Mouse (Mus musculus) adrenal gland (tissue): ENCODE data around the gene Cdk14.

ENCODE experiments used
- intact Hi-C: fragments of 180-260 bp; cut with DNase I; formaldehyde crosslinking; loops from one replicate; pipeline ENCODE4 v1.15.1; 2025
- long read RNA-seq, 2 experiments: library from polyadenylated mRNA; unstranded; transcript quantifications; one replicate each; pipeline ENCODE4 v2.0.0; 2020; ENCODE audit warnings: borderline replicate concordance in 1 of 2; ENCODE audit not compliant: insufficient replicate concordance in 1 of 2

Cdk14 gene
- long read RNA-seq, experiment 1, full-length matches to known transcripts: 1 of 3 reads
- long read RNA-seq, experiment 1, partial matches to known transcripts: 0 of 3 reads
- long read RNA-seq, experiment 1, other reads (novel, unspliced or antisense): 2 of 3 reads
- long read RNA-seq, experiment 2, partial matches to known transcripts: 0 of 3 reads
- long read RNA-seq, experiment 2, other reads (novel, unspliced or antisense): 2 of 3 reads

DNA sequence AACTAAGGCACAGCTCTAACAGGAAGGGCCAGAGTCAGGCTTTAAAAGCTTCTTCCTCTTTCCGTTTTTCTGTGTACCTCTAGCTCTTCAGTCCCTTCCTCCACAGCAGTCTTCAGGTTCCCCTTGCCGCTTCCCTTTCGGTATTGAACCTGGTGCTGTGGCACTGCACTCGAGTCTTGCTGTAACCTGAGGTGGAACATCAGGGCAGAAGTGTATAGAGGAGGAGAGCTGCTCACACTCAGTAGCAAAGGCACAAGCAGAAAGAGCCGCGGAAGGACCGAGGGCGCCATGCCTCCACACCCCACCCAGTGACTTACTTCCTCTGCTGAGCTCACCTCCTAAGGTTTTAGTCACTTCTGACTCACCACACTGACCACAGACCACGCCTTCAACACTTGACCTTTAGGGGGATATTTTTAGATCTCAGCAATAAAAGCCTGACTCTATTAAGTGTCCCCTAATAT lies at the start of gene Cdk14:
Gene Cdk14, minus strand, starts transcription at position 321 of the 464 bp plus-strand sequence.
- intact Hi-C loops: no loop called here

DNA sequence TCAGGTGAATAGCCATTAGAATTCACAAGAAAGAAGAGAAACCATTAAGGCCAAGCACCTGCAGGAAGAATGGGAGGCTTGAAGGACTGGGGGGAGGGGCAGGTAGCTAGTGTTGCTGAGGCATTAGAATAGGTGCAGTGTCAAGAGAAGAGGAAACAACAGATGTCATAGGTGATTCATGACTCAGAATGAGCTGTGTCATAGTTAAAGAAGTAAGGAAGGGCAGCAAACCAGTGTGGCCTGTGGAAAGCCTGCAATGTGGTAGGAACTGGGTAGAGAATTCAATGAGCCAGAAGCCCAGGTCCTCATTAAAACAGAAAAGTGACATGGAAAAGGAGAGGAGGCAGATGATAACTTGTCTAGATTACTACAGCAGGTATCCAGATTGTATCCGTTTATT lies 45.1 kb upstream of the Cdk14 start:
- intact Hi-C loops: no loop called here

- intact Hi-C loops: no loop called here
Measured at GRCm38 (mm10) chr5:5431746-5432438, 11.8 kb upstream of the Cdk14 start.

DNA sequence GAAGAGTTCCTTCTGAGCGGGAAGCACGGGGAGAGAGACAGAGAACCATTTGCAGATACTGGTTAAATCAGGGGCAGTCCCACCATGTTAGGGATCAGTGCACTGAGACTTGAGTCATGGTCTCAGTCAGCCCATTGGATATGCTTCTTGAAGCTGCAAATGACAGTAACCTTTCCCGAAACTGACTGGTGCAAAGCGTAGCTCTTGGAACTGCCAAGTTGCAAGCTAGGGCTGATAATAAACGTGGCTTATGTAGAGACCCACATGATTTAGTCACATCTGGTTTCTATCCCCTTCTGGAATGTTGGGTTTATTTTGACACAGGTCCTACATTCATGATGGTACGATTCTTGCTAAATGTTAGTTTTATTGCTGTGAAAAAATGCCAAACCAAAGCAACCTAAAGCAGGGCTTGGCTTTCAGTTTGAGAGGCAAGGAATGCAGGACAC lies 3.6 kb upstream of the Cdk14 start:
- intact Hi-C loops: no loop called here

GRCm38 (mm10) chr5:5423081-5423480 lies 3.0 kb upstream of the Cdk14 start:
- intact Hi-C loops: no loop called here

GRCm38 (mm10) chr5:5421439-5421838 lies 1.3 kb upstream of the Cdk14 start:
- intact Hi-C loops: no loop called here

- intact Hi-C loops: no loop called here
Measured at GRCm38 (mm10) chr5:5419253-5419652, 859 bp downstream of the Cdk14 start.

DNA sequence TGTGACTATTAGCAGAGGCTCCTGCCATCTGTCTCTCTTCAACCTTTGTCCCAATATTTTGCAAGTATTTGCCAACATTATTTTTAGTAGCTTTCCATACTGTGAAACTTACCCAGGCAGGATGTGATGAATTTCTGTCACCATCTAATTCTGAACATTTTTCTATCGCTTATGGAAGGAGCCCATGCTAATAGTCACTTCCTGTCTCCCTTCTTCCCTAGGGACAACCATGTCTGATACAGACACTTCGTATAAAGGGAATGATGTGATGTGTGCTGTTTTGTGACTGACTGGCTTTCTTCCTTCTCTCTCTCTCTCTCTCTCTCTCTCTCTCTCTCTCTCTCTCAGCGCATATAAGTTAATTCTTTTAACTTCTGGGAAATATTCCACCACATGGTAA lies 5.3 kb downstream of the Cdk14 start:
- intact Hi-C loops: no loop called here

DNA sequence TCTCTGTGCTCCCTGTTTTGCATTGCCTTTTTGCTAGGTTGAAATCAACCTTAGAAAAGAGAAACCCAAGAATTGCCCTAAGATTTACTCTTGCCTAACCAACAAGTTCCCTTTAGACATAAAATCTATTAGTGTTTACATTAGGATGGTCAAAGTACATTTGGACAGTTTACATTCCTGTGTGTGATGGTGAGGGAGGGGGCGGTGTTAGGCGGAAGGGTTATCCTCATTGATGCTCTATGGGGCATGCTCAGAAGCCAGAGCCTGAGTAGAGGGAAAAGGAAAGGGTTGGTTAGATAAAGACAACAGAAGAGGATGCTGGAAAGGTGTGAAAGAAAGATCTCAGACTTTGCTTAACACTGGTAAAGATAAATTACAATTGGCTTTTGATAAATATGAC lies 8.2 kb downstream of the Cdk14 start:
- intact Hi-C loops: no loop called here

GRCm38 (mm10) chr5:5401986-5402385 lies 18.1 kb downstream of the Cdk14 start:
- intact Hi-C loops: no loop called here

GRCm38 (mm10) chr5:5392786-5393185 lies 27.3 kb downstream of the Cdk14 start:
- intact Hi-C loops: no loop called here

GRCm38 (mm10) chr5:5380731-5381718 lies 39.1 kb downstream of the Cdk14 start:
- intact Hi-C loops: no loop called here

DNA sequence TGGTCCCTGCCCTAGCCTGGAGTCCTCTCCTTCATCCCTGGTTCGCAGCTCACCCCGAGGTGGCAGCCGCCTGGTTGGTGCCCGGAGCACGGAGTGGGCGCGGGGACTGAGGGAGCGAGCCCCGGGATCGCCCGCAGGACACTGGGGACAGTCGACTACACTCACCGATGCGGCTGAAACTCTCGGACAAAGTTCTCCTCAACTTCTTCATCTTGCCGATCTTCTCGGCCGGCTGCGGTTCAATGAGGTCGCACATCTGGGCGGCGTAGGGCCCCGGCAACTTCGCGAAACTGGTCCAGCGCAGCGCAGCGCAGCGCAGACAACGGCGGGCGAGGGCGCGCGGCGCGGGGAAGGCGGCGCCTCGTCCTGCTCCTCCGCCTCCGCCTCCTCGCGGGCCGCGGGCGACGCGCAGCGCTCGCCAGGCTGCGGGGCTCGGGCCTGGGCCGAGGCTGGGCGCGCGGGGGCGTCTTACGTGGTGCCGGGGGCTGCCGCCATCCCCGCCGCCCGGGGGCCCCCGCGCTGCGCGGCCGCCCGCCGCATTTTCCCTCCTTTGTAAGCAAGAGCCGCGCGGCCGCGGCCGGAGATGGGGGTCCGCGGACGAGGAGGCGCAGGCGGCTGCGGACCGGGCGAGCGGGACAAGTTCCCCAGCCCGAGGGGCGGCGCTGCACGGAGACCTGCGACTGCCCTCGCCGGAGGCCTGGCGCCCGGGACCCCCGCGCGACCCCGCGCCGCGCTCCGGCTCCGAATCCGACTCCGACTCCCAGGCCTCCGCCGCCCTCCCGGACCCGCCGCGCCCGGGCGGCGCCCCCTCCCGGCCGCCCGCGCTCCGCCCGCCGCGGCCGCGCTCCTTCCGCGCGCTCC lies 40.0 kb downstream of the Cdk14 start:
- intact Hi-C loops: no loop called here

DNA sequence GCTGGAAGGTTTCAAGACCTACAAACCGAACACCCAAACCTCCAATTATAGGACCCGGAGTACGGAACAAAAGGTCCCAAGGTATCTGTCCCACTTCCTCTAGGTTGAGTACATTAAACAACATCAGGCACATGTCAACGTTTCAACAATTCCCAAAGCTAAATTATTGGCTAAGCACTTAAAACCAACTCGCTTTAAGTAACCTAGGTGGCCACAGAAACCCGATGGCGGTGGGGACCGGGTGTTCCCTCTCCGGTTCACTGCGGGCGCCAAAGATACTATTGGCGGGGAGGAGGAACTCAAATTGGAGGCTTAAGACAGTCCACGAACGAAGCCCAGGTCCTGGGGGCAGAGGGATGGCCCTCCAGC lies 40.6 kb downstream of the Cdk14 start:
- intact Hi-C loops: no loop called here

DNA sequence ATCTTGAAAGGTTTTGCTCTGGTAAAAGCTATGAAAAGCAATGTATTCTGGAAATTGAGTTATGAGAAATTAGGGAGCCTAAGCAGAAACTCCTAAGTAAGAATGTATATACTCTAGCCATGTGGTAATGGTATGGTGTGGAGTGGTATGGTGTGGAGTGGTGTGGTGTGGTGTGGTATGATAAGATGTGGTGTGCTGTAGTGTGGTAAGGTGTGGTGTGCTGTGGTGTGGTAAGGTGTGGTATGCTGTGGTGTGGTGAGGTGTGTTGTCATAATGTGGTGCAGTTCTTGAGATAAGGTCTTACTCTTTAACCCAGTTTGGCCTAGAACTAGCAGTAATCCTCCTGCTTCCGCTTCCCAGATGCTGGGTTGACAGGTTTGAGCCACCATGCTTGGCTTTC lies 45.7 kb downstream of the Cdk14 start:
- intact Hi-C loops: no loop called here

DNA sequence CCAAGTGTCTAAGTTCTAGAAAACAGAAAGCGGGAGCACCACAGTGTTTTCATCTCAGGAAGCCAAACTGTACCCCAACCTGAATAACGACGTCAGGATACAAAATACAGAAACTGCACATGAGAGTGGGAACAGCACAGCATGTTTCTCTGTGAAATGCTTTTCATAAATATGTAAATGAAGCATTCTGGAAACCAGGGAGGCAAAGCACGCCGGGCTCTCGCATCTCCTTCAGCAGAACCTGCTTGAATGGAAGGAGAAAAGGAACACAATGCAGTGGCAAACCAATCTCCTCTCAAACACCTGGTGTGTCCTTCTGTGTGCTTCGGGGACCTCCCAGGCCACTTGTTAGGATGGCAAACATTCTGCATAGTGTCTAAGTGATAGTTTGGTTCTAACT lies 46.6 kb downstream of the Cdk14 start:
- intact Hi-C loops: no loop called here

- intact Hi-C loops: no loop called here
Measured at GRCm38 (mm10) chr5:5372936-5373335, 47.2 kb downstream of the Cdk14 start.

DNA sequence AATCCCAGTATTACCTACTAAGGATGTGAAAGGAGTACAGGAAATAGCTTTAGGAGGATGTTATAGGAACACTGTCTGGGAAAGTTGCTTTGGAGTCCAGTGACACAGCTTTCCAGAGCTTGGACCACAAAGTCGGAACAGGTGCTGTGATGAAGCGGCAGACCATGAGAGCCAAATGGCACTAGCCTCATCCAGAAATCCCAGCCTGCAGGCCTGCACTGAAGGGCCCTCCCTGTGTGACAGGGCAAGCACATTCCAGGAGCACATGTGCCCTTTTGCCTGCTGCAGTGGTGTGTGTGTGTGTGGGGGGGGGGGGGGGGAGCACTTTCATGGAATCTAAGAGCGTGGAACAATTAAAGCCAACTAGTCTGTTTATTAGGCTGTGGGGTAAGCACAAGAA lies 47.8 kb downstream of the Cdk14 start:
- intact Hi-C loops: no loop called here

DNA sequence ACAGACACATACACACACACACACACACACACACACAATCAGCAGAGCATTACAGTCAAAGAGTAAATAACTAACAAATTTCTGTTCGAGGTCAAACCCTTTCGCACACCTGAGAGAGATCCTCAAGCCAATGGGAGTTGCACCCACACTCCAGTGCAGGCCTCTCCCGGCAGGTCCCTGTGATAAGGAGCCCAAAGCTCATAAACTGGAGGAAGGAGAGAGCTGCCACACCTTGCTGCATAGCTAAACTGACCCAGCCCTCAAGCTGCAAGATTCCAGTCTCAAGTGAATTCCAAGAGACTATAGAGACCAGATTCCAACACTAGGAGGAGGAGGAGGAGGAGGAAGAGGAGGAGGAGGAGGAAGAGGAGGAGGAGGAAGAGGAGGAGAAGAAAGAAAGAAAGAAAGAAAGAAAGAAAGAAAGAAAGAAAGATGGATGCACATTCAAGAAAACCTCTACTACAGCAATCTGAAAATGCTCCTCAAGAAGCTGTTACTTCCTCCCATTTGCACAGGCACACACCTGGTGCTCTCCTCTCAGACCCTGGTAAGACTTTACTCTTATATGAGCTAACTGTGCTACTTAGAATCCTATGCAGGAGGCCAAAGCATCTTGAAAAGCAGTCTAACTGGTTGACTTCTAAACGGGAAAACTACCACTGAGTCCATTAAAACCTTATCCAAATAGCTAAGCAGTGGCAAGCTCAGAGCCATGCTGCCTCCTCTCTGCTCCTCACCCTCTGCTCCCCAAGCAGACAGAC lies 49.6 kb downstream of the Cdk14 start:
- intact Hi-C loops: no loop called here
